Mouse (Mus musculus) adrenal gland, postnatal 14 days (tissue): ENCODE data around the gene Arfip1. TPM values are rescaled to one million over a fixed set of nuclear protein-coding genes. Genes with fewer than 3 reads are reported as not detected.

Source experiments
- DNase-seq: peaks from one replicate; pipeline ENCODE4 v3.0.0; 2021; ENCODE audit warnings: mixed read lengths
- total RNA-seq: library from RNA; stranded (reverse); gene quantifications from 2 replicates; pipeline ENCODE4 v1.2.3, GENCODE M21; 2021

The Arfip1 gene
- total RNA-seq, 1 experiment from 2014 or later = 47.2 TPM

- peak; percentile 73 for DNase-seq
These were observed 126.5 kb downstream of the Arfip1 start for GRCm38 (mm10) chr3:84455733-84456417.

GRCm38 (mm10) chr3:84450651-84451050, 131.8 kb downstream of the Arfip1 start:
- no peak for DNase-seq

GRCm38 (mm10) chr3:84449015-84449414, 133.4 kb downstream of the Arfip1 start:
- DNase-seq = no peak

- DNase-seq = no peak
These were observed 134.6 kb downstream of the Arfip1 start for GRCm38 (mm10) chr3:84447803-84448202.

Other genes starting within 250 kb of the Arfip1 start
- 13.6 and 15.1 TPM in 2 replicates for gene Fhdc1, start 102.2 kb downstream of the Arfip1 start, total RNA-seq
- 0.11 TPM in 1 of 2 replicates, not detected in the other for gene Tigd4, start 10.9 kb upstream of the Arfip1 start, total RNA-seq
- 4.0 and 4.6 TPM in 2 replicates for gene Tmem154, start 83.6 kb upstream of the Arfip1 start, total RNA-seq
- gene Fbxw7, start 232.6 kb upstream of the Arfip1 start, total RNA-seq = 15.8 and 18.5 TPM in 2 replicates